Comparison of ENCODE assay signal across 31 mouse cellular contexts in genomic region chr5:114933206-114933605, GRCm38 (mm10). TPM values are rescaled to one million over a fixed set of nuclear protein-coding genes. Genes with fewer than 3 reads are reported as not detected.
A peak's percentile ranks its signal among the peaks of the same experiment; 100 is the strongest.
DNase-seq lines count a peak whose midpoint lies in the region; ATAC-seq and TF ChIP-seq lines count a peak whose summit lies in the region.
"Had no signal": no experiment of that assay in that cellular context is flagged by ENCODE, and none has a peak within 500 bp of the region (broad histone marks: within the 10 kb centered on the region; RNA-seq: fewer than 3 reads in every experiment).

No protein-coding gene starts in this region.

- H3K4me1 ChIP-seq in liver, adult 2 months (ENCODE audit: control insufficient read depth, insufficient read depth, low read length), result peaks cover 12% of the 10 kb centered on the region
- no peaks in the 10 kb centered on the region for H3K4me1 ChIP-seq in liver, embryonic 11.5 days (replicated peaks; ENCODE audit: control insufficient read depth, insufficient read depth, low read length)
- peaks cover 15% of the 10 kb centered on the region for H3K4me1 ChIP-seq in small intestine, adult 2 months (ENCODE audit: control insufficient read depth, insufficient read depth, insufficient read length, low read length)
- H3K4me1 ChIP-seq: heart, embryonic 10.5 days; heart, embryonic 13.5 days had no signal

- no peak for TF ChIP-seq POLR2A in liver, adult 2 months (IDR thresholded peaks at IDR 0.05; ENCODE audit: extremely low read depth, insufficient read depth, low read length)
- TF ChIP-seq POLR2A in small intestine, adult 2 months (IDR thresholded peaks at IDR 0.05; ENCODE audit: low read depth, low read length), result no peak

- peak; percentile 50 for DNase-seq in kidney, adult 11 months
- no peak for DNase-seq in kidney, postnatal 10 days
- peak; percentile 49 to 51 for DNase-seq in kidney, adult 8-10 months
- DNase-seq in kidney, postnatal 14 days, result no peak
- peak; percentile 92 for DNase-seq in liver, adult 2 months (ENCODE audit: extremely low read depth, low read depth, low spot score)
- DNase-seq in liver, embryonic 11.5 days (ENCODE audit: low spot score), result no peak
- DNase-seq: adrenal gland, postnatal 10 days; adrenal gland, postnatal 36 days; B cell, adult 2 months; cerebellum, adult 18-20 months; cerebellum, adult 9-10 months; cerebellum, postnatal 14 days; gastrocnemius, postnatal 10 days; gastrocnemius, postnatal 36 days; heart, adult 2 months; heart, postnatal 14 days; heart, postnatal 4 days had no signal

- H3K4me2 ChIP-seq in liver, embryonic 11.5 days, result no peak overlapping the region
- H3K4me2 ChIP-seq: forebrain, embryonic 13.5 days; heart, embryonic 13.5 days had no signal

- no peak overlapping the region for H3K4me3 ChIP-seq in liver, adult 2 months (ENCODE audit: insufficient read depth, low read depth, low read length)
- no peak overlapping the region for H3K4me3 ChIP-seq in liver, embryonic 11.5 days (ENCODE audit: low read depth, low read length)
- H3K4me3 ChIP-seq in small intestine, adult 2 months (ENCODE audit: low read depth, low read length), result no peak overlapping the region
- H3K4me3 ChIP-seq: forebrain, embryonic 10.5 days; forebrain, embryonic 13.5 days; heart, adult 2 months; heart, embryonic 10.5 days; heart, embryonic 13.5 days had no signal

- no peak for TF ChIP-seq CTCF in liver, adult 2 months (IDR thresholded peaks at IDR 0.05; ENCODE audit: low read depth, low read length)
- TF ChIP-seq CTCF in small intestine, adult 2 months (IDR thresholded peaks at IDR 0.05; ENCODE audit: extremely low read depth, insufficient read length, insufficient replicate concordance, low read depth, low read length), result no peak

- no peaks in the 10 kb centered on the region for H3K27me3 ChIP-seq in liver, adult 2 months (ENCODE audit: control insufficient read depth, insufficient read depth, low read length)
- H3K27me3 ChIP-seq in liver, embryonic 11.5 days (replicated peaks; ENCODE audit: control insufficient read depth, insufficient read depth, low read length), result no peaks in the 10 kb centered on the region
- no peaks in the 10 kb centered on the region for H3K27me3 ChIP-seq in small intestine, adult 2 months (ENCODE audit: control insufficient read depth, insufficient read depth, low read length)
- H3K27me3 ChIP-seq: forebrain, embryonic 13.5 days; heart, embryonic 13.5 days; Patski had no signal

- WGBS in liver, adult 2 months, result 30% methylated on average over 8 of the region's 8 CpGs
- WGBS in liver, embryonic 11.5 days, result 81% methylated on average over 8 of the region's 8 CpGs
- WGBS in small intestine, adult 2 months, result 42% methylated on average over 8 of the region's 8 CpGs

- ATAC-seq in liver, embryonic 11.5 days (replicated peaks; ENCODE audit: low FRiP score), result no peak
- ATAC-seq: forebrain, embryonic 13.5 days; forebrain, embryonic 16.5 days; Patski had no signal

- no peaks in the 10 kb centered on the region for H3K9me3 ChIP-seq in liver, embryonic 11.5 days (ENCODE audit: control insufficient read depth, low read length)
- H3K9me3 ChIP-seq: forebrain, embryonic 13.5 days; G1E; heart, embryonic 10.5 days; heart, embryonic 13.5 days had no signal

- peaks cover 3% of the 10 kb centered on the region; the same call in 1 of the 2 replicates for H3K36me3 ChIP-seq in liver, adult 2 months (ENCODE audit: control insufficient read depth, insufficient read depth, low read length)
- no peaks in the 10 kb centered on the region for H3K36me3 ChIP-seq in liver, embryonic 11.5 days (ENCODE audit: control insufficient read depth, insufficient read depth, low read length)
- H3K36me3 ChIP-seq in small intestine, adult 2 months (ENCODE audit: control insufficient read depth, insufficient read depth, low read length), result peaks cover 39% of the 10 kb centered on the region
- H3K36me3 ChIP-seq: forebrain, embryonic 10.5 days; heart, embryonic 10.5 days; heart, embryonic 13.5 days had no signal

- H3K27ac ChIP-seq in liver, adult 2 months (replicated peaks; ENCODE audit: insufficient read depth, low read depth, low read length), result peak overlapping the region; percentile 72
- no peak overlapping the region for H3K27ac ChIP-seq in liver, embryonic 11.5 days (ENCODE audit: low read depth, low read length)
- H3K27ac ChIP-seq in small intestine, adult 2 months (ENCODE audit: insufficient read depth, low read depth, low read length), result peak overlapping the region; percentile 69; the same call in 1 of the 2 replicates
- H3K27ac ChIP-seq: forebrain, embryonic 10.5 days; forebrain, embryonic 13.5 days; heart, adult 2 months; heart, embryonic 10.5 days; heart, embryonic 13.5 days had no signal

- no peak overlapping the region for H3K9ac ChIP-seq in liver, adult 2 months (ENCODE audit: low read depth, low read length)
- H3K9ac ChIP-seq in liver, embryonic 11.5 days (ENCODE audit: low read depth, low read length), result no peak overlapping the region
- H3K9ac ChIP-seq: forebrain, embryonic 13.5 days; heart, embryonic 13.5 days had no signal

- H3K79me2 ChIP-seq in liver, adult 2 months (ENCODE audit: control insufficient read depth, insufficient read depth, low read length), result no peaks in the 10 kb centered on the region

RNA-seq across cellular contexts. Expression of gene 2210016L21Rik, which starts 8.8 kb away (rescaled TPM):
- 3.0 and 5.2 TPM in 2 replicates for total RNA-seq in liver, adult 2 months (2014; rRNA removed)
- 5.2 and 6.1 TPM in 2 replicates for polyA plus RNA-seq in liver, adult 2 months (2012; rRNA removed)
- 37.1 and 40.3 TPM in 2 replicates for polyA plus RNA-seq in liver, embryonic 11.5 days (2014; fragmentation: Nextera tagmentation; extraction: Ambion mirVana)
- 8.5 and 13.6 TPM in 2 replicates for polyA plus RNA-seq in small intestine, adult 2 months (2012; rRNA removed)

RNA-seq across cellular contexts. Expression of gene Oasl1, which starts 10.2 kb away (rescaled TPM):
- 5.8 and 6.6 TPM in 2 replicates for total RNA-seq in liver, adult 2 months (2014; rRNA removed)
- polyA plus RNA-seq in liver, adult 2 months (2012; rRNA removed), result 15.4 and 16.8 TPM in 2 replicates
- 0.36 and 0.55 TPM in 2 replicates for polyA plus RNA-seq in liver, embryonic 11.5 days (2014; fragmentation: Nextera tagmentation; extraction: Ambion mirVana)
- 88.2 and 139 TPM in 2 replicates for polyA plus RNA-seq in small intestine, adult 2 months (2012; rRNA removed)
- total RNA-seq: CH12.LX; gastrocnemius, postnatal 10 days had no signal
- polyA plus RNA-seq: forebrain, embryonic 10.5 days; heart, embryonic 10.5 days had no signal

RNA-seq across cellular contexts. Expression of gene Oasl2, which starts 36.5 kb away (rescaled TPM):
- 4.1 and 6.3 TPM in 2 replicates for total RNA-seq in liver, adult 2 months (2014; rRNA removed)
- 1.5 and 4.2 TPM in 2 replicates for polyA plus RNA-seq in liver, adult 2 months (2012; rRNA removed)
- 4.1 and 4.4 TPM in 2 replicates for polyA plus RNA-seq in liver, embryonic 11.5 days (2014; fragmentation: Nextera tagmentation; extraction: Ambion mirVana)
- polyA plus RNA-seq in small intestine, adult 2 months (2012; rRNA removed), result 7.2 and 53.4 TPM in 2 replicates
- total RNA-seq: CH12.LX had no signal
- polyA plus RNA-seq: G1E had no signal

RNA-seq across cellular contexts. Expression of gene Hnf1a, which starts 37.7 kb away (rescaled TPM):
- 6.1 and 9.3 TPM in 2 replicates for total RNA-seq in liver, adult 2 months (2014; rRNA removed)
- 13.5 and 19.2 TPM in 2 replicates for polyA plus RNA-seq in liver, adult 2 months (2012; rRNA removed)
- 2.7 and 4.1 TPM in 2 replicates for polyA plus RNA-seq in liver, embryonic 11.5 days (2014; fragmentation: Nextera tagmentation; extraction: Ambion mirVana)
- 24.1 and 46.9 TPM in 2 replicates for polyA plus RNA-seq in small intestine, adult 2 months (2012; rRNA removed)
- total RNA-seq: adrenal gland, adult 18-20 months; CH12.LX; gastrocnemius, adult 18-20 months; gastrocnemius, postnatal 10 days; gastrocnemius, postnatal 36 days; granulocyte monocyte progenitor cell, adult 5-6 weeks; heart, adult 2 months; heart, postnatal 4 days had no signal
- polyA plus RNA-seq: embryonic facial prominence, embryonic 11.5 days; forebrain, embryonic 10.5 days; G1E; heart, adult 2 months; hindbrain, embryonic 11.5 days had no signal

Comparison
In these comparisons a context has a peak if more than half of its experiments do, and no peak if none do; other contexts are left out.
1. DNase-seq: peak in kidney, adult 11 months (single experiment), kidney, adult 8-10 months (2 of 2) and liver, adult 2 months (single experiment); none in kidney, postnatal 10 days (single experiment), kidney, postnatal 14 days (single experiment) and liver, embryonic 11.5 days (single experiment).
2. RNA of gene Oasl1, which starts 10.2 kb away (polyA plus RNA-seq): 88.2 to 139 TPM in small intestine, adult 2 months and 15.4 to 16.8 TPM in liver, adult 2 months; 0.36 to 0.55 TPM in liver, embryonic 11.5 days; every median in the first group is over 10 times any median in the second.